In genomic region chr9:66595722-66596675, GRCm38 (mm10) we compare ENCODE assay signal across 12 mouse cellular contexts. TPM values are rescaled to one million over a fixed set of nuclear protein-coding genes. Genes with fewer than 3 reads are reported as not detected.
DNase-seq lines count a peak whose midpoint lies in the region; ATAC-seq lines count a peak whose summit lies in the region.
"Had no signal": no experiment of that assay in that cellular context is flagged by ENCODE, and none has a peak within 500 bp of the region (broad histone marks: within the 10 kb centered on the region; RNA-seq: fewer than 3 reads in every experiment).

No protein-coding gene starts in this region.

- H3K4me3 ChIP-seq in limb, embryonic 12.5 days (replicated peaks): no peak overlapping the region
- no peak overlapping the region for H3K4me3 ChIP-seq in hindbrain, embryonic 10.5 days
- no peak overlapping the region for H3K4me3 ChIP-seq in forebrain, embryonic 13.5 days
- H3K4me3 ChIP-seq: forebrain, embryonic 10.5 days had no signal

- H3K9ac ChIP-seq in limb, embryonic 12.5 days (replicated peaks): no peak overlapping the region
- no peak overlapping the region for H3K9ac ChIP-seq in forebrain, embryonic 13.5 days

- H3K27ac ChIP-seq in limb, embryonic 12.5 days: peak overlapping the region; percentile 85
- no peak overlapping the region for H3K27ac ChIP-seq in hindbrain, embryonic 10.5 days
- H3K27ac ChIP-seq in forebrain, embryonic 13.5 days: no peak overlapping the region
- H3K27ac ChIP-seq: forebrain, embryonic 10.5 days had no signal

- 0 out of 2 replicates have a peak, but pooled peaks cover 4% of the 10 kb centered on the region for H3K27me3 ChIP-seq in limb, embryonic 12.5 days
- peaks cover 24% of the 10 kb centered on the region for H3K27me3 ChIP-seq in hindbrain, embryonic 10.5 days (ENCODE audit: insufficient read depth, poor library complexity, severe bottlenecking)
- H3K27me3 ChIP-seq in forebrain, embryonic 13.5 days: 0 out of 2 replicates have a peak, but pooled peaks cover 3% of the 10 kb centered on the region

- H3K4me2 ChIP-seq in limb, embryonic 12.5 days: peak overlapping the region; percentile 23
- H3K4me2 ChIP-seq in forebrain, embryonic 13.5 days: no peak overlapping the region

- WGBS in limb, embryonic 12.5 days: 18% methylated on average over 5 of the region's 5 CpGs
- WGBS in hindbrain, embryonic 10.5 days: 53% methylated on average over 5 of the region's 5 CpGs
- 45% methylated on average over 5 of the region's 5 CpGs for WGBS in forebrain, embryonic 13.5 days

- peak; percentile 10 for DNase-seq in right cerebral cortex, postnatal 14 days
- DNase-seq in right cerebral cortex, adult 2 months (ENCODE audit: low spot score in 2 of 2): no peak
- peak; percentile 73 for DNase-seq in kidney, adult 18-20 months
- DNase-seq in thymus, postnatal 25 days: peak; percentile 72
- DNase-seq in hindbrain, embryonic 10.5 days (ENCODE audit: low spot score): no peak
- DNase-seq in layer of hippocampus, postnatal 36 days: no peak
- DNase-seq: adrenal gland, adult 2 months; cerebellum, adult 11 months; right cerebral cortex, adult 18-20 months had no signal

- no peak for ATAC-seq in limb, embryonic 12.5 days (ENCODE audit: insufficient number of reproducible peaks, insufficient read depth, low FRiP score, low TSS enrichment, low read depth)
- no peak for ATAC-seq in forebrain, embryonic 13.5 days

- peaks cover 51% of the 10 kb centered on the region for H3K4me1 ChIP-seq in limb, embryonic 12.5 days (replicated peaks)
- H3K4me1 ChIP-seq in hindbrain, embryonic 10.5 days (replicated peaks): peaks cover 48% of the 10 kb centered on the region
- peaks cover 35% of the 10 kb centered on the region for H3K4me1 ChIP-seq in forebrain, embryonic 13.5 days

- H3K36me3 ChIP-seq in limb, embryonic 12.5 days: no peaks in the 10 kb centered on the region
- no peaks in the 10 kb centered on the region for H3K36me3 ChIP-seq in hindbrain, embryonic 10.5 days
- no peaks in the 10 kb centered on the region for H3K36me3 ChIP-seq in forebrain, embryonic 13.5 days (ENCODE audit: poor library complexity, severe bottlenecking)
- H3K36me3 ChIP-seq: forebrain, embryonic 10.5 days had no signal

- H3K9me3 ChIP-seq in limb, embryonic 12.5 days: no peaks in the 10 kb centered on the region
- no peaks in the 10 kb centered on the region for H3K9me3 ChIP-seq in hindbrain, embryonic 10.5 days
- no peaks in the 10 kb centered on the region for H3K9me3 ChIP-seq in forebrain, embryonic 13.5 days (replicated peaks)
- H3K9me3 ChIP-seq: forebrain, embryonic 10.5 days had no signal

RNA-seq across cellular contexts. Expression of gene Usp3, which starts 3.1 kb away (rescaled TPM):
- polyA plus RNA-seq in limb, embryonic 12.5 days (2016; fragmentation: Nextera tagmentation; extraction: Ambion mirVana): 84.1 and 88.4 TPM in 2 replicates
- 84.2 and 97.7 TPM in 2 replicates for polyA plus RNA-seq in hindbrain, embryonic 10.5 days (2016; fragmentation: Nextera tagmentation; extraction: Ambion mirVana)
- polyA plus RNA-seq in forebrain, embryonic 13.5 days (2015; fragmentation: Nextera tagmentation; extraction: Ambion mirVana): 127 and 131 TPM in 2 replicates
- total RNA-seq in layer of hippocampus, postnatal 36 days (2021): 10 to 100 TPM; 31.8 to 41.9 TPM

Comparison
In these comparisons a context has a peak if more than half of its experiments do, and no peak if none do; other contexts are left out.
1. DNase-seq: peak in right cerebral cortex, postnatal 14 days (single experiment), kidney, adult 18-20 months (single experiment) and thymus, postnatal 25 days (single experiment); none in right cerebral cortex, adult 2 months (0 of 2), hindbrain, embryonic 10.5 days (single experiment) and layer of hippocampus, postnatal 36 days (0 of 2).